Mouse (Mus musculus) limb, embryonic 11.5 days (tissue): ENCODE measurements at regions not wholly inside any gene's neighbourhood (a gene's known extent, or its start where the extent isn't known, plus 50 kb on each side); places are given as distances from the start of the nearest gene placed in this dataset.

Source experiments
- ATAC-seq: fragments of 200-750 bp; cut with Nextera tagmentation; 2 replicates; pipeline ENCODE4 v1.8.0; 2017; ENCODE audit warnings: low read depth; ENCODE audit not compliant: insufficient number of reproducible peaks, low FRiP score, low TSS enrichment
- DNase-seq: peaks from one replicate; pipeline ENCODE4 v3.0.0-alpha.2; 2015; ENCODE audit warnings: low spot score
- H3K27ac ChIP-seq: fragments of 300-500 bp; sonication (generic); replicated peaks from 2 replicates; pipeline ENCODE4 v1.5.1; 2014; ENCODE audit warnings: low read depth, mild to moderate bottlenecking, low read length
- H3K27me3 ChIP-seq: fragments of 300-500 bp; sonication (generic); 2 replicates; pipeline ENCODE4 v1.6.1; 2014; ENCODE audit warnings: mild to moderate bottlenecking, low read length, mixed read lengths; ENCODE audit not compliant: control insufficient read depth, insufficient read depth
- H3K36me3 ChIP-seq: fragments of 300-500 bp; sonication (generic); 2 replicates; pipeline ENCODE4 v1.6.1; 2014; ENCODE audit warnings: mild to moderate bottlenecking, low read length, moderate library complexity, mixed read lengths; ENCODE audit not compliant: control insufficient read depth, insufficient read depth
- H3K4me1 ChIP-seq: fragments of 300-500 bp; sonication (generic); 2 replicates; pipeline ENCODE4 v1.6.1; 2014; ENCODE audit warnings: low read length, mixed read lengths; ENCODE audit not compliant: control insufficient read depth, insufficient read depth
- H3K4me2 ChIP-seq: fragments of 300-500 bp; sonication (generic); 2 replicates; pipeline ENCODE4 v1.6.1; 2014; ENCODE audit warnings: low read depth, mild to moderate bottlenecking, moderate library complexity; ENCODE audit not compliant: severe bottlenecking
- H3K4me3 ChIP-seq: fragments of 300-500 bp; sonication (generic); 2 replicates; pipeline ENCODE4 v1.5.1; 2014; ENCODE audit warnings: low read depth, low read length
- H3K9ac ChIP-seq: fragments of 300-500 bp; sonication (generic); 2 replicates; pipeline ENCODE4 v1.6.1; 2014; ENCODE audit warnings: mild to moderate bottlenecking, low read length
- H3K9me3 ChIP-seq: fragments of 300-500 bp; sonication (generic); 2 replicates; pipeline ENCODE4 v1.6.1; 2016; ENCODE audit warnings: low read length; ENCODE audit not compliant: control insufficient read depth
- WGBS: fragments of 180-500 bp; shearing (Covaris S2); extraction: QIAGEN DNeasy Blood & Tissue Kit; methylation state at CpG from one replicate; pipeline ENCODE4 v1.1.7; 2014; 5-methylcytosine and 5-hydroxymethylcytosine counted together

DNA sequence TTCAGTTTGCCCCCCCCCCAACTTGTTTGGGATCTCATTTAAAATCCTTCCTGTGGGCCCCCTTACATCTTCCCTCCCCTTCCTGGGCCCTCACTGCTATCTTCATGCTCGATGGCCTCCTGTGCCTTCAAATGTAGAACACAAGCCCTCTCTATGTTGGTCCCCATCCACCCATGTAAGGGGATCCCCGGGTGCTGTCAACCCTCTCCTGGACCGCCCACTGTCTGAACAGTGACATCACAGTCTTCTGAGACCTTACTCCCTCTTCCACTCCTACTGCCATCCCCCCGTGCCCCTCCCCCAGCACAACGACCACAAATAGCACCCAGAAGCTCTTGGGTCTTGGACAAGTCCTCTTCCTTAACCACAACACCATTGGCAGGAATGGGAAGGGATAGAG is 56.6 kb upstream of the Twist2 start:
- no peak overlapping the region for H3K9ac ChIP-seq
- H3K4me2 ChIP-seq, result no peak overlapping the region
- no peaks in the 10 kb centered on the region for H3K9me3 ChIP-seq
- H3K4me1 ChIP-seq, result no peaks in the 10 kb centered on the region
- H3K27ac ChIP-seq, result no peak overlapping the region
- no peaks in the 10 kb centered on the region for H3K27me3 ChIP-seq
- no peak for ATAC-seq
- WGBS, result 88% methylated on average over 5 of the region's 5 CpGs
- no peak overlapping the region for H3K4me3 ChIP-seq
- H3K36me3 ChIP-seq, result no peaks in the 10 kb centered on the region
- DNase-seq, result peak; percentile 8

- Histone ChIP-seq H3K27ac (no peak overlapping the region), H3K9me3 (no peaks in the 10 kb centered on the region), H3K4me2 (no peak overlapping the region), H3K27me3 (no peaks in the 10 kb centered on the region), H3K9ac (no peak overlapping the region), H3K36me3 (no peaks in the 10 kb centered on the region), H3K4me3 (no peak overlapping the region), H3K4me1 (no peaks in the 10 kb centered on the region)
- ATAC-seq, result no peak
- 19% methylated on average over 11 of the region's 11 CpGs for WGBS
- peak; percentile 47 for DNase-seq
These were observed 53.7 kb upstream of the Twist2 start for GRCm38 (mm10) chr1:91747583-91747982.
